Mouse (Mus musculus) E14TG2a.4 (cell line): ENCODE data around the gene Gm20388.

Experiments used
- CTCF ChIP-seq: conservative IDR thresholded peaks from 2 replicates; pipeline ENCODE4 v1.5.1; 2014; ENCODE audit warnings: low read length
- NANOG ChIP-seq: IDR thresholded peaks from 2 replicates; pipeline ENCODE4 v1.6.1; 2014; ENCODE audit warnings: borderline replicate concordance, low read length, mixed read lengths
- POU5F1 ChIP-seq: IDR thresholded peaks from 2 replicates; pipeline ENCODE4 v1.6.1; 2014; ENCODE audit warnings: low read length, borderline replicate concordance

DNA sequence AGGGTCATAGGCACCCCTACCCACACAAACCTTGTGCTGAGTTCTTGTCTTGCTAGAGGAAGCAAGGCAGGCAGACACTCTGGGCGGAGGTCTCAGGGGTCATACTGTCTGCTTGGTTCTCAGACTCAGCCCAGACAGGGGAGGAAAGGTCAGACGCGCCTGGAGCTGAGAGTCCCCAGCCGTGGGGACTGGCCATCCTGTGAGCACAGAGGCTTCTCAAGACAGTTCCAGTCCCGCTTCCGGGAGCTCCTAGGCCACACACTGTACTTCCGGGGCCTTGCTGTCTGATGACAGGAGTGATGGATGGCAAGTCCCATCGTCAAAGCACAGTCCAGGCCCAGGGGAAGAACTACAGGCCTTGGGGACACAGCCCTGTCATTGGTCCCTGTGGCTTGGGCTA is 1261.9 kb downstream of the Gm20388 start:
- no peak for TF ChIP-seq CTCF
- TF ChIP-seq NANOG: no peak
- TF ChIP-seq POU5F1: no peak
